Mouse (Mus musculus) C2C12 (cell line): ENCODE data around the gene Srrm3.

Experiments
- CEBPB ChIP-seq: IDR thresholded peaks from one replicate; pipeline ENCODE4 v1.6.1; 2011; ENCODE audit warnings: low read depth, mild to moderate bottlenecking, control low read depth, moderate library complexity
- CTCF ChIP-seq: IDR thresholded peaks from one replicate; pipeline ENCODE4 v1.5.1; 2011; ENCODE audit not compliant: control insufficient read depth, insufficient read depth, insufficient read length
- MAX ChIP-seq: IDR thresholded peaks from one replicate; pipeline ENCODE4 v1.6.1; 2011; ENCODE audit warnings: mild to moderate bottlenecking, control low read depth
- MYOD1 ChIP-seq: IDR thresholded peaks from one replicate; pipeline ENCODE4 v1.6.1; 2011; ENCODE audit warnings: low read depth; ENCODE audit not compliant: control insufficient read depth, insufficient read length
- MYOG ChIP-seq: IDR thresholded peaks from one replicate; pipeline ENCODE4 v1.6.1; 2011; ENCODE audit not compliant: control insufficient read depth, insufficient read length; ENCODE audit errors: extremely low read depth
- USF1 ChIP-seq: IDR thresholded peaks from one replicate; pipeline ENCODE4 v1.6.1; 2011; ENCODE audit warnings: low read depth, mild to moderate bottlenecking, control low read depth, moderate library complexity

DNA sequence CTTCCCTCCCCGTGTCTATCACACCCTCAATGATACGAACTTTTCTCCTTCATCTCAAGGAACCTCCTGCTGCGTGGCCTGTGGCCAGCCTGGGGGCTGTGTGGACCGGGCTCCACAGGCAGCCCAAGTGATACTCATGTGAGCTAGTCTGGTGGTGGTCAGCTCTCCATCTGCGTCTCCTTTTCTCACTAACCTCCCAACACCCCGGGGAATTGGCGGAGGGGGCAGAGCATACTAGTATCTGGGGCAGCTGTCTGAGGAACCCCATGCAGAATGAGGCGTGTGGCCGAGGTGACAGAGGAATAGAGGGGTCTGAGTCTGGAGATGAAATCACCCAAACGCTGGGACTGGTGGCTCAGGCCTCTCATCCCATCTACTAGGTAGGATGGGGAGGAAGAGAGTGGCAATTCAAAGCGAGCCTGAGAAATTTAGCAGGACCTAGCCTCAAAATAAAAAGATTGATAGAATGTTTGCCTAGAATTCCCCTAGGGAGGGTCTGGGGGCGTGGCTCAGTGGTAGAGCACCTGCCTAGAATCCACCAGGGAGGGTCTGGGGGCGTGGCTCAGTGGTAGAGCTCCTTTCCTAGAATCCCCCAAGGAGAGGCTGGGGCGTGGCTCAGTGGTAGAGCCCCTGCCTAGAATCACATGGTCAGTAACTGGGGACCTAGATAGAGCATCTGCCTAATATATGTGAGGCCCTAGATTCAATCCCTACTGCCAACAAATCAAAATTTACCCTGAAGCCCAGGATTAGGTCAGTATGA, 63.2 kb downstream of the Srrm3 start:
- TF ChIP-seq CTCF: no peak
- no peak for TF ChIP-seq MYOD1
- TF ChIP-seq MAX: no peak
- no peak for TF ChIP-seq MYOG
- no peak for TF ChIP-seq CEBPB
- TF ChIP-seq USF1: no peak
